Mouse (Mus musculus): Measurements from ENCODE around the gene Kl. TPM values are rescaled to one million over a fixed set of nuclear protein-coding genes. Genes with fewer than 3 reads are reported as not detected.
A peak's percentile ranks its signal among the peaks of the same experiment; 100 is the strongest.

The Kl gene
- polyA plus RNA-seq, 1 experiment = not detected

DNA sequence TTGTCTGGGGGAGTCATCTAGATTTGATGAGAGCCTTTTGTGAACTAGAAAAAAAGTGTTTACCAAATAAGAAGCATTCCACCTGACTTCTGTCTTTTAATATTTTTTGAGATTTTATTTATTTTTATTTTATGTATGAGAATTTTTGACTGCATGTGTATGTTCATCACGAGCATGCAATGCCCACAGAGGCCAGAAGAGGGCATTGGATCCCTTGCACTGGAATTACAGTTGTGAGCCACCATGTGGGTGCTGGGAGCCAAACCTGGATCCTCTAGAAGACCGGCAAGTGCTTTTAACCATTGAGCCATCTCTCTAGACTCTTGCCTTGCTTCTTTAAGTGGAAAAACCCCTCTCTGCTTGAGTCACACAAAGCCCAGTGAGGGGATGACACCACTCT lies 29.7 kb downstream of the Kl start:
- Histone ChIP-seq H3K79me2 (ENCODE audit: control insufficient read depth, insufficient read depth) (no peaks in the 10 kb centered on the region), H3K4me2 (ENCODE audit: low read depth) (no peak overlapping the region), H3K36me3 (ENCODE audit: control insufficient read depth, insufficient read depth) (no peaks in the 10 kb centered on the region), H3ac (ENCODE audit: control insufficient read depth, insufficient read length) (no peak overlapping the region), H3K27me3 (ENCODE audit: control insufficient read depth, insufficient read depth, insufficient read length) (no peaks in the 10 kb centered on the region), H3K4me3 (no peak overlapping the region)
- TF ChIP-seq CEBPB (IDR thresholded peaks at IDR 0.05; ENCODE audit: insufficient read depth, poor library complexity, severe bottlenecking) (no peak), TCF12 (IDR thresholded peaks at IDR 0.05; ENCODE audit: insufficient read depth, poor library complexity, severe bottlenecking) (no peak)

DNA sequence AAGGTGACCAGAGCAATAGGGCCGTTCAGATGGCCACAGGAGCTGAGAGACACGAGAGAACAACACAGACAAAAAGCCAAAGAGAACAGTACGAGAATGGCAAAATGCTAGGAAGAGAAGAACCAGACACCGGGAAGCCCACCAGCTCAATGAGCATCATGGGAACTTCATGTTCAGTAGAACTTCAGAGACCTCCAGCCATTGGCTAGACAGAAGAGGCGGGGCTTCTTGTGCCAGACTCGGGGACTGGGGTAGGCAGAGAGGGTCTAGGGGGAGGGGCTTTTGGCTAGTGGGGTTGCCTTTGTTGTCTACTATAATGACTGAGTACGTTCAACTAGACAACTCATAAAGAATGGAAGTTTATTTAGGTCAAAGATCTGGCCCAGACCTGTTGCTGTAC lies 41.7 kb downstream of the Kl start:
- Histone ChIP-seq H3K4me2 (ENCODE audit: low read depth) (no peak overlapping the region), H3K36me3 (ENCODE audit: control insufficient read depth, insufficient read depth) (no peaks in the 10 kb centered on the region), H3K27me3 (ENCODE audit: control insufficient read depth, insufficient read depth, insufficient read length) (no peaks in the 10 kb centered on the region), H3K79me2 (ENCODE audit: control insufficient read depth, insufficient read depth) (no peaks in the 10 kb centered on the region), H3K4me3 (no peak overlapping the region), H3ac (ENCODE audit: control insufficient read depth, insufficient read length) (no peak overlapping the region)
- no peak for TF ChIP-seq SRF (IDR thresholded peaks at IDR 0.05; ENCODE audit: control insufficient read depth, insufficient read length, low read depth)
- no peak for TF ChIP-seq POLR2AphosphoS2 (IDR thresholded peaks at IDR 0.05; ENCODE audit: insufficient read length, low read depth)
- TF ChIP-seq MYOG (IDR thresholded peaks at IDR 0.05; ENCODE audit: control insufficient read depth in 1 of 3, insufficient read depth in 1 of 3, insufficient read length in 2 of 3, low read depth in 2 of 3) = no peak
- no peak for TF ChIP-seq E2F4 (IDR thresholded peaks at IDR 0.05; ENCODE audit: insufficient read depth)
- no peak for TF ChIP-seq MAX (IDR thresholded peaks at IDR 0.05; ENCODE audit: low read depth)
- TF ChIP-seq TCF12 (IDR thresholded peaks at IDR 0.05; ENCODE audit: insufficient read depth, poor library complexity, severe bottlenecking) = no peak

GRCm38 (mm10) chr5:150996586-150996985 lies 44.2 kb downstream of the Kl start:
- no peaks in the 10 kb centered on the region for H3K79me2 ChIP-seq (ENCODE audit: control insufficient read depth, insufficient read depth)
- peak overlapping the region; percentile 24 for H3K4me2 ChIP-seq (ENCODE audit: low read depth)
- no peak overlapping the region for H3K4me3 ChIP-seq
- H3K36me3 ChIP-seq (ENCODE audit: control insufficient read depth, insufficient read depth) = no peaks in the 10 kb centered on the region
- no peaks in the 10 kb centered on the region for H3K27me3 ChIP-seq (ENCODE audit: control insufficient read depth, insufficient read depth, insufficient read length)
- no peak overlapping the region for H3ac ChIP-seq (ENCODE audit: control insufficient read depth, insufficient read length)
- peak; percentile 19 for TF ChIP-seq USF1 (IDR thresholded peaks at IDR 0.05; ENCODE audit: low read depth)
- TF ChIP-seq MYOD1 (IDR thresholded peaks at IDR 0.05; ENCODE audit: control insufficient read depth in 1 of 3, insufficient read length in 2 of 3, low read depth in 2 of 3) = peak in 1 of 3 experiments; percentile 12
- TF ChIP-seq POLR2A (IDR thresholded peaks at IDR 0.05; ENCODE audit: insufficient read length, low read depth) = no peak

GRCm38 (mm10) chr5:151001111-151001510 lies 48.7 kb downstream of the Kl start:
- TF ChIP-seq TCF3 (IDR thresholded peaks at IDR 0.05; ENCODE audit: insufficient read length, low read depth) (no peak), MYOG (IDR thresholded peaks at IDR 0.05; ENCODE audit: control insufficient read depth in 1 of 3, insufficient read depth in 1 of 3, insufficient read length in 2 of 3, low read depth in 2 of 3) (no peak), USF1 (IDR thresholded peaks at IDR 0.05; ENCODE audit: low read depth) (no peak), POLR2AphosphoS2 (IDR thresholded peaks at IDR 0.05; ENCODE audit: insufficient read length, low read depth) (no peak), REST (IDR thresholded peaks at IDR 0.05; ENCODE audit: insufficient read depth, insufficient read length) (no peak), POLR2A (IDR thresholded peaks at IDR 0.05; ENCODE audit: insufficient read length, low read depth) (no peak), MYOD1 (IDR thresholded peaks at IDR 0.05; ENCODE audit: control insufficient read depth in 1 of 3, insufficient read length in 2 of 3, low read depth in 2 of 3) (no peak), CEBPB (IDR thresholded peaks at IDR 0.05; ENCODE audit: insufficient read depth, poor library complexity, severe bottlenecking) (no peak), E2F4 (IDR thresholded peaks at IDR 0.05; ENCODE audit: insufficient read depth) (no peak), MAX (IDR thresholded peaks at IDR 0.05; ENCODE audit: low read depth) (no peak), TCF12 (IDR thresholded peaks at IDR 0.05; ENCODE audit: insufficient read depth, poor library complexity, severe bottlenecking) (no peak), SRF (IDR thresholded peaks at IDR 0.05; ENCODE audit: control insufficient read depth, insufficient read length, low read depth) (no peak)

DNA sequence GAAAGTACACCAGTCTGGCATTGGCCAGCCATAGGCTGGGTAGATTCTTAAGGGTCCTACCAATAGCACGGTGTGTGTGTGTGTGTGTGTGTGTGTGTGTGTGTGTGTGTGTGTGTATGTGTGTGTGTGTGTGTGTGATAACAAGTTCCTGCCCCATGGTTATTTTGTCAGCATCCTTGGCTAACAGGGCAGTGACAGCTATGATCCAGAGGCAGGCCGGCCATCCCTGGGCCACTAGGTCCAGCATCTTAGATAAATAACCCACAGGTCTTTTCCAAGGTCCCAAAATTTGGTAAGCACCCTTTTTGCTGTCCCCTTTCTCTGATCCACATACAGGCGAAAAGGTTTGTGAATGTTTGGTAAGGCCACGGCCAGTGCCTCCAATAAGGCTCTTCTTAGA lies 49.6 kb downstream of the Kl start:
- H3K36me3 ChIP-seq (ENCODE audit: control insufficient read depth, insufficient read depth) = no peaks in the 10 kb centered on the region
- TF ChIP-seq CEBPB (IDR thresholded peaks at IDR 0.05; ENCODE audit: insufficient read depth, poor library complexity, severe bottlenecking) (no peak), POLR2A (IDR thresholded peaks at IDR 0.05; ENCODE audit: insufficient read length, low read depth) (no peak), E2F4 (IDR thresholded peaks at IDR 0.05; ENCODE audit: insufficient read depth) (no peak), TCF3 (IDR thresholded peaks at IDR 0.05; ENCODE audit: insufficient read length, low read depth) (no peak), TCF12 (IDR thresholded peaks at IDR 0.05; ENCODE audit: insufficient read depth, poor library complexity, severe bottlenecking) (no peak), REST (IDR thresholded peaks at IDR 0.05; ENCODE audit: insufficient read depth, insufficient read length) (no peak), MYOD1 (IDR thresholded peaks at IDR 0.05; ENCODE audit: control insufficient read depth in 1 of 3, insufficient read length in 2 of 3, low read depth in 2 of 3) (no peak), MAX (IDR thresholded peaks at IDR 0.05; ENCODE audit: low read depth) (no peak), SRF (IDR thresholded peaks at IDR 0.05; ENCODE audit: control insufficient read depth, insufficient read length, low read depth) (no peak), POLR2AphosphoS2 (IDR thresholded peaks at IDR 0.05; ENCODE audit: insufficient read length, low read depth) (no peak), USF1 (IDR thresholded peaks at IDR 0.05; ENCODE audit: low read depth) (no peak), MYOG (IDR thresholded peaks at IDR 0.05; ENCODE audit: control insufficient read depth in 1 of 3, insufficient read depth in 1 of 3, insufficient read length in 2 of 3, low read depth in 2 of 3) (no peak)
- no peak overlapping the region for H3ac ChIP-seq (ENCODE audit: control insufficient read depth, insufficient read length)
- H3K79me2 ChIP-seq (ENCODE audit: control insufficient read depth, insufficient read depth) = no peaks in the 10 kb centered on the region
- H3K4me3 ChIP-seq = no peak overlapping the region
- no peaks in the 10 kb centered on the region for H3K27me3 ChIP-seq (ENCODE audit: control insufficient read depth, insufficient read depth, insufficient read length)
- no peak overlapping the region for H3K4me2 ChIP-seq (ENCODE audit: low read depth)

More at GRCm38 (mm10) chr5:151001111-151001510, 48.7 kb downstream of the Kl start:
- no peaks in the 10 kb centered on the region for H3K27me3 ChIP-seq (ENCODE audit: control insufficient read depth, insufficient read depth, insufficient read length)
- H3K79me2 ChIP-seq (ENCODE audit: control insufficient read depth, insufficient read depth) = no peaks in the 10 kb centered on the region
- H3K4me3 ChIP-seq = no peak overlapping the region
- H3K4me2 ChIP-seq (ENCODE audit: low read depth) = no peak overlapping the region
- H3K36me3 ChIP-seq (ENCODE audit: control insufficient read depth, insufficient read depth) = no peaks in the 10 kb centered on the region
- H3ac ChIP-seq (ENCODE audit: control insufficient read depth, insufficient read length) = no peak overlapping the region
